Mouse (Mus musculus) right cerebral cortex, adult 18-20 months (tissue): ENCODE data around the gene Vmn2r80.
"Not testable (repeated sequence)": the region's sequence is repeated elsewhere in the genome, so short reads cannot be mapped to it uniquely, and the experiment has no call there.

Source experiments
- DNase-seq: peaks from one replicate; pipeline ENCODE4 v3.0.0; 2022; ENCODE audit warnings: mixed read lengths

Vmn2r80 gene

DNA sequence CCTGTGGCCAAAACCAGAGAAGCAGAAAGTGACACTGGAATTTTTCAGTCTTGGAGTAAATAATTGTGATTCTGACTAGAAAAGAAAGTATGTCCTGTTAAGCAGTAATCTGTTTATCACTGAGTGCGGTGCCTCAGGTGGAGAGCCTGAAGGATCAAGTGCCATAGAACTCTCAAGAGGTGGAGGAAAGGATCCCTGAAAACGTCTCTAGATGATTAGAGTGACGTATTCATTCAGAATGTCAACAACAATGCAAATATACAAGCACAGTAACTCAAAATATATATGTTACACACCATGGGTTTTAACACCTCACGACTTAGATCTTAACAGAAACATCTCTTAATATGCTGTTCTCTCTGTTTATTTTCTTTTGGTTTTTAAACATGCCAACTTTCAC is at the start of gene Vmn2r80:
TSS of gene Vmn2r80 (plus strand) at position 301 of the 400 bp plus-strand sequence.
- DNase-seq, result not testable (repeated sequence)

GRCm38 (mm10) chr10:79106325-79107282 is 42.0 kb upstream of the Vmn2r80 start:
- no peak for DNase-seq

DNA sequence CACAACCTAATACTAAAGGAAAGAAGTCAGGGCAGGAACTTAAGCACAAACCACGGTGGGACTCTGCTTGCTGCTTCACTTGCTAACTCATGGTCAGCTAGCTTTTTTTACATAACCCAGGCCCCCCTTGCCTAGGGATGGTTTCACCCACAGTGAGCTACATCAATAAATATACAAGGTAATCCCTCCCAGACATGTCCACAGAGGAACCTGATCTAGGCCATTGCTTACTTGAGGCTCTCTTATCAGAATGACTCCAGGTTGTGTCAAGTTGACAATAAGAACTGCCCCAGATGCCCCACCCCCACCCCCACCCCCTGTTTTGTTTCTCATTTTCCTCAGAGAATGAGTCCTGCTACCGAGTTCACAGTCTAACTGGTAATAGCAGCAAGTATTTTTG is 41.0 kb upstream of the Vmn2r80 start:
- DNase-seq, result no peak

GRCm38 (mm10) chr10:79109156-79109555 is 39.4 kb upstream of the Vmn2r80 start:
- no peak for DNase-seq

- DNase-seq, result no peak
Measured at GRCm38 (mm10) chr10:79110482-79110881, 38.1 kb upstream of the Vmn2r80 start.

DNA sequence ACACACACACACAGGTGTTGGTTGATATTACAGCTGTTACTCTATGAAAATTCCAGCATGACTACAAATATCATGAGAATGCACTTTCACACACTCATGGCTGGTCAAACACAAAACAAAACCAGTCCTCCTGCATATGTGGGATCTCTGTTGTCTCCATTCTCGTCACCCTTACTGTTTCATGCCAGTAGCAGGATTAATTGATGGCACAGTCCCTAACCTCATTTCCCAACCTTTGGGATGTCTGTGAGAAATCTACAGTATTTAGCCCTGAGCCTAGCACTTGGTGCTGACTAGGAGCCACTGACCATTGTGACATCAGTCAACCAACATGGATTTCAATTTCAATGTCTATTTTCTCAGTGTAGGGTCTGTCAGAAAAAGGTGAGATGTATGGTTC is 33.5 kb upstream of the Vmn2r80 start:
- no peak for DNase-seq

DNA sequence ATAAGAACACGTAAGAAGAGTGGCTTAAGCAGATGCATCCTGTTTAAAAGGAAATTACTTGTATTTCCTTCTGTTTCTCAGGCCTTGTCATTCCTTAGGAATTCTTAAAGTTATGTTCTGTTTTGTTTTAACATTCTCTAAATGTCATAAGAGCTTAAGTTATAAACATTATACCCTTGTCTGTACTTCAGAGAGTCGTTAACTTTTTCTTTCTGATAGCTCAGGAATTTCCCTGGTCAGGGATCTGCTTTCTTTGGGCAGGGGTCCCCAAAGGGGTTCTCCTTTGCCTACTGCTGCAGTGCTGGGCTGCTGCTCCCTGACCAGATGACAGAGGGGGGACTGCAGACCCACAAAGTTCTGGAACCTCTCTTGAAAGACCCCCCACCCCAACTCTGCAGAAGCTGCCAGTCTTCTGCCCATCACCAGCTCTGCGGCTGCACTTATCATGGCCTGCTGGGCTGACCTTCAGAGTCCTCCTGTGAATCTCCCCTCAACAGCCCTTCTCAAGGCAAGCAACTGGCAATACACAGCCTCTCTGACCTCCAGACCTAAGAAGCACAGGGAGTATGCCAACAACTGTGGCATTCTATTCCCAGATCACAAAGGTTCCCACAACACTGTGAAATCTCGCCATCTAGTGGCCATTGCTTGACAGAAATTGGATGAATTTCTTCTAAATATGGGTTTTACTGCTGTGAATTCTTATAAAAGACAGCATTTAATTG is 32.3 kb upstream of the Vmn2r80 start:
- peak; percentile 37 for DNase-seq

DNA sequence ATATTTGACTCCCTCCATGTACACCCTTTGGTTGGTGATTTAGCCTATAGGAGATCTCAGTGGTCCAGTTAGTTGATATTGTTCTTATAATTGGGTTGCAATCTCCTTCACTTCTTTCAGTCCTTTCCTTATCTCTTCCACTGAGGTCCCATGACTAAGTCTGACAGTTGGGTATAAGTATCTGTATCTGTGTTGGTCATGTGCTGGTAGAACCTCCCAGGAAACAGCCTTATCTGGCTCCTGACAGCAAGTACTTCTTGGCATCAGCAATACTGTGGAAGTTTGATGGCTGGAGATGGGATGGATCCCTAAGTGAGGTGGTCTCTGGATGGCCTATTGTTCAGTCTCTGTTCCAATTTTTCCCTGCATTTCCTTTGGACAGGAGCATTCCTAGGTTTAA is 3.0 kb downstream of the Vmn2r80 start:
- DNase-seq, result no peak

DNA sequence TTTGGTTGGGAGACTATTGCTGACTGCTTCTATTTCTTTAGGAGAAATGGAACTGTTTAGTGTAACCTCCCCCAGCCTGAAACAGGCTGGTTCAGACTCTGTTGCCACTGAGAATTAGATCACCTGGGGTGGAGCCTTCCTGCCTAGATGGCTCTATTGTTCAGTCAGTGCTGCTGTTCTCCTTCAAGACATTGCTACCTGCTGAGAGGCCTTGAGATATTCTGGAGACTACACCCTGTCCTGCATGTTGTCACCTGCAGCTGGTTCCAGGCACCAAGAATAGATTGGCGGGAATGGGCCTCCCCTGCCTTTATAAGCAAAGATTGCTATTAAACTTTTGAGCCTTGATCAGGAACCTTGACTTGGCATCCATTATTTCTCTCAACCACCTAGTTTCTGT is 51.4 kb downstream of the Vmn2r80 start:
- not testable (repeated sequence) for DNase-seq

DNA sequence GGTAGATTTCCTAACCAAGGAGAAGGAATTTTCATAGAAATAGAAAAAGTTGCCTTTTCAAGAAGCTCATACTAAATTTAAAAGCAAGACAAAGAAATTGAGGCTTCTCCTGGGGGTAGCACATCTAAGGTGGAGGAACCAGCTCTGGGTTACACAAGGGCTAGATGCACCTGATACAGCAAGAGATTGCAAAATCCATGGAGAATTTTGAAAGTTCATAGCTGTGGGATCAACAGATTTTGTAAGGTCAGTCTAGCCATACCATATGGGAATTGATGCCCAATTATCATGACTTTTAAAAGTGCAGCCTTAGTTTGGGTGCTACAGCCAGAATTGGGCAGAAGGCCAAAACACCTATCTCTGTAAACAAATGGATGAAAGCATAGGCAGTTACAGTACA is 71.9 kb downstream of the Vmn2r80 start:
- DNase-seq, result no peak

GRCm38 (mm10) chr10:79221606-79222005 is 73.0 kb downstream of the Vmn2r80 start:
- DNase-seq, result no peak

DNA sequence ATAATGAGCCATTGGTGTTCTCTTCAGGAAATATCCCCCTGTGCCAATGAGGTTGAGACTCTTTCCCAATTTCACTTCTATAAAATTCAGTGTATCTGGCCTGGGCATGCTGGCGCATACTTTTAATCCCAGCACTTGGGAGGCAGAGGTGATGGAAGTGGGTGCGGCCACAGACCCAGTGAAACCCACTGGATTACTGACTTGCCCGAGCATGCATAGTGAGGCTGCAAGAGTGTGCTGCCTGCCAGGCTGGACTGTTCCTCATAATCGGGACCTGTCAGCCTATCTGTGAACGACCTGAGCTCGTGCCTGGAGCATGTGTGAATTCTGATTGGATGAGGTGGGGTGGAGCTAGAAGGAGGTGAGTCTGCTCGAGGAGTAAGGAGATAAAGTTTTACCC is 73.6 kb downstream of the Vmn2r80 start:
- DNase-seq, result no peak
